Mouse (Mus musculus) heart, postnatal 4 days (tissue): ENCODE measurements at regions not wholly inside any gene's neighbourhood (a gene's known extent, or its start where the extent isn't known, plus 50 kb on each side); places are given as distances from the start of the nearest gene placed in this dataset.
A peak's percentile ranks its signal among the peaks of the same experiment; 100 is the strongest.
"Not testable (repeated sequence)": the region's sequence is repeated elsewhere in the genome, so short reads cannot be mapped to it uniquely, and the experiment has no call there.

Experiments used
- DNase-seq: peaks from one replicate; pipeline ENCODE4 v3.0.0; 2021

DNA sequence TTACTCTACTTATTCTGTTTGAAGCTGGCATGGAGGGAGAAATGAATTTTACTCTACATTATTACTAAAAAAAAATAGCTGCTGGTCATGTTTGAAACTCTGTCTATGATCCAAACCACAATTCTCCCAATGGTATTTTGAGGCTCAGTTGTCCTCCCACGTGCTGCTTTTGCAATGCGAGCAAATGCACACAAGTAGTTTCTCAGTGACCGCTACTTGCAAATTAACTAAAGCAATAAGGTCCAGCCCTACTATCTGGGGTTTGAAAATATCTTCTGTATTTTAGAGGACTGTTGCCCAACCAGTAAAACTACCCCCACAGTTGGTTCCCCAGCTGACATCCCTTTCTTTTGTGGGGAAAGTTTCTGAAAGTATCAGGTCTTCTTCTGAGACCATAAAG is 276.0 kb downstream of the Cetn3 start:
- no peak for DNase-seq

DNA sequence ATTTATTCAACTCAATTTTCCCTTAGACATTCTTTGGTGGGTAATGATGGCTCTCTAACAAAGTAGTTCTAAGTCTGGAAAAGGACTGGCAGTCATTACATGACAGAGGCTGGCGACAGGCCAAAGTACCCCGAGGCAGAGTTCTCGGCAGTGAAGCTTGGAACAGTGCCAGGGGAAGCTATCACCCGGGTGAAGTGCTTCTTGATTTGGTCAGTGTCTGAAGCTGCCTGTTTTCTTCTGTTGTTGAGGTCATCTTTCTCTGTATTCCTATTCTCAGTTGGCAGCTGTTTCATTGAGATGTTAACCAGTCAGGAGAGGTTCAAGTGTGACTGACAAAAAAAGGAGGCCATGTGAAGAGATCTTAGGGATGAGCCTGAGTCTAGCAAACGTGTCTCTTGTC is 276.6 kb downstream of the Cetn3 start:
- DNase-seq: peak; percentile 85

DNA sequence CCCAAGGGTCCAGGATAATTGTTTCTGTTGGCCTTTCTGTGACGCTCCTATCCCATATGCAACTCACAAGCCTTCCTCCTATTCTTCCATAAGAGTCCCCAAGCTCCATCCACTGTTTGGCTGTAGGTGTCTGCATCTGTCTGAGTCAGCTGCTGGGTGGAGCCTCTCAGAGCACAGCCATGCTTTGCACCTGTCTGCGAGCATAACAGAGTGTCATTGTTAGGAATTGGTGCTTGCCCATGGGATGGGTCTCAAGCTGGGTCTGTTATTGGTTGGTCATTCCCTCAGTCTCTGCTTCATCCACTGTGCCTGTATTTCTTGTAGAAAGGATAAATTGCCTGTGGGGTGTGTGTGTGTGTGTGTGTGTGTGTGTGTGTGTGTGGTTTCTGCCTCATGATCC is 281.0 kb downstream of the Cetn3 start:
- not testable (repeated sequence) for DNase-seq

DNA sequence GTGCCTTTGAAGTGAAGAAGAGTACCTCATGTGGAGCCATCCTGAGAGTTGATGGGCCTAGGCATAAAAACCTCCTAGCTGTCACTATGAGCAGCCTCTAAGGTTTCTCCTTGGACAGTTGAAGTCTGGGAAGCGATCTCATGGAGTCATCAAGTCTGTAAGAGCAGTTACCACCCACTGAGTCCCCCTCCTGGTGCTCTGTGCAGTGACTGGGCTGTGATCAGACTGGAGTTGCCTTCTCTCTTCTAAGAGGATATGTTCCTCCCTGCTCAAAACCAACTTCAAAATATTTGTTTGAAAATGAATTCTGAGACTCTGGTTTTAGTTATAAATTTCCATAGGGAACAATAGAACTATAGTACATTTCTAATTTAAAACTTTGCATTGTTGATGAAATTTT is 283.3 kb downstream of the Cetn3 start:
- DNase-seq: no peak

DNA sequence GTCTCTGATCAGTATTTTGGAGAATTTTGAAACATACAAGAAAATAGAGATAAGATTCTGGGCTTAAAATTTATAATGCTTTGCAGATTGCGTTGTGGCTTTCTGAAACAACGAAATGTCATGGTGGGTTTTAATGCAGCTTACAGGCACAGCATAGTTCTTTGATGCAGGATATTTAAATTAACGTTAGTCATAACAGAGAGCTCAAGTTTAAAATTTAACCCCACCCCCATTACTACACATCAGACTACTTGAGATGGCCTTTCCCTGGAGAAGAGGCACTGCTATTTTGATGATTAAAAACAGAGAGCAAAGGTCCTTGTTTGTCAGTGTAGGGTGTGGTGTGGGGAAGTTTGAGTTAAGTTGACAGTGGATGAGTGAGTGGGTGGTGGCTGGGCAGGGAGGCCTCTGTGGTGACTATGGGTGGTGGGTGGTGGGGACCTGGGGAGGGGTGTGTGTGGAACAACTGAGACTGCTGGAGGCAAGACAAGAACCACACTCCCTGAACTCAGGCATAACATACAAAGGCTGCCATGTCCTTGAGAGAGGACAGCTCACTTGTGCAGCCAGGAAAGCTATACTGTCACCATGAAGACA is 283.9 kb downstream of the Cetn3 start:
- no peak for DNase-seq

DNA sequence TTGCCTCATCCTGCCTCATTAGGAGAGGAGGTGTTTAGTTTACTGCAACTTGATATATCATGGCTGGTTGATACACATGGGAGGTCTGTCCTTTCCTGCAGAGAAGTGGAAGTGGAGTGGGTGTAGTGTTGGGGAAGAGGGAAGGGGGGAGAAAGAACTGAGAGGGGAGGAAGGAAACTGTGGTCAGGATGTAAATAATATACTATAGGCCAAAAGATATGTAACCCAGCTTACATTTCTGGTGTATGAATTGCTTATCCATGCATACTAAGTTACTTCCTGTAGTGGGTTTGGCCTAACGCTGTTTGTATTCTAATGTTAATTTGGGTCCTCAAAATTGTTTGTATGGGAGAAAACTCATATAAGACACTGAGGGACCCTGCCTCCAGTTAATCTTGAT is 289.6 kb downstream of the Cetn3 start:
- no peak for DNase-seq

DNA sequence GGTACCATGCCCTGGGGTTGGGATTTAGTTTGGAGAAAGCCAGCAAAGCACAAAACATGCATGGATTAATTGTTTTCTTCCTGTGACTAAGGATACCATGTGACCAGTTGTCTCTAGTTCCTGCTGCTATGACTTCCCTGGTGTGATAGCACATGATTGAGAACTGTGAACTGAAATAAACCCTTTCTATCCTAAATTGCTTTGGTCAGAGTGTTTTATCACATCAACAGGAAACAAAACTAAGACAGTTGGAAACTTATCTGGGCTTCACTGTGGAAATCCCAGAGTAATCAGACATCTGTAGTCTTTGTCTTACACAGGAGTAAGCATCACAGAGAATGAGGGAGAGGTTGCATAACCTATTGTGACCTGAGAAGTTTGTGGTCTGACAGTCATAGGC is 290.5 kb downstream of the Cetn3 start:
- no peak for DNase-seq

DNA sequence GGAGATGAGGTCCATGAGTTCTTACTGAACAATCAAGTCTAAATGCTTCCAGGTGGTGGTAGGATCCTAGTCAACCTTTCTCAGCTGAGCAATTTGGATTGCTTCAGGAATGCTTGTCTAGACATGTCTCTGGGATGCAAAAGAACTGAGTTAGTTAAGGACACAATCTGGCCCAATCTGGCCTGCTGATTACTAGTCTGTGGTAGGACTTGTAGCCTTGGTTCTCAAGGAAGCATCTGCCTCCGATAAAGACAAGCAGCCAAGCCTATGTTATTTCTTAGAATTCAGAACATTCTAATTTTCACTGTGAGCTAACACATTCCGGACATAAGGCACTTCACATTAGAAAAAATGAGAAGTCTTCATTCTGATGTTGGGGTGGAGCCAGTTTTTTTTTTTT is 298.5 kb downstream of the Cetn3 start:
- no peak for DNase-seq

DNA sequence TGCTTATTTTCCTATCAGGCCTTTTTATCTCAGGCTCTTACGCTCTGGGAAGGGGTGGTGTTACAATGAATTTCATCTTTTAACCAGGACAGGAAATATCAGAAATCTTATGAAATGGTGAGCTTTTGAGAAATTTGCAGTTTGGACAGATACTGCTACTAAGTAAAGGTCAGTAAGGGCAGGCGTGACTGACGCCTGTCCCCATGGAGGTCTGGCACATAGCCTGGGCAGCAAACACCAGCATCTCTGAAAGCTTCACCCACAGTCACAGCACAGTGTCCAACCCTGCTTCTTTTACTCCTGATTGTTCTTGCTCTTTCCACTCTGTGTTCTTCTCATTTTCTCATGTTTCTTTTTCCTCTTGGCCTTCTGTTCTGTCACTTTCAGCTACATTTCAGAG is 304.8 kb downstream of the Cetn3 start:
- DNase-seq: no peak

DNA sequence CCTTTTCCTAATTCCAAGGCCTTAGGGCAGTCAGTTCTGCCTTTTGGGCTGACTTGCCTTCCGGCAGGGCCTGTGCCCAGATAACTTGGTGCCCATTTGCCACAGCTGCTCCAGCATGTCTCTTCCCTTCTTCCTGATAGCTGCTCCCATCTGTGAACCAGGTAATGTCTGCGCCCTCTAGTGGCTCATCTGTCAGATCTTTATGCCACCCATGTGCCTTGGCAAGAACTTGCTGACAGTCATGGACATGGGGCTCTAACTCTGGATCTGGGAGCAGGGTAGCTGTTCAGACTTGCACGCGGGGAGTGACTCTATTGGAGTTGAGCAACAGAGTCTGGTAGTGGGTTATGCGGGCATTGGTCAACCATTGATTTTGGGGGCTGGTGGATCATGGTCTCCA is 309.3 kb downstream of the Cetn3 start:
- DNase-seq: peak; percentile 13

DNA sequence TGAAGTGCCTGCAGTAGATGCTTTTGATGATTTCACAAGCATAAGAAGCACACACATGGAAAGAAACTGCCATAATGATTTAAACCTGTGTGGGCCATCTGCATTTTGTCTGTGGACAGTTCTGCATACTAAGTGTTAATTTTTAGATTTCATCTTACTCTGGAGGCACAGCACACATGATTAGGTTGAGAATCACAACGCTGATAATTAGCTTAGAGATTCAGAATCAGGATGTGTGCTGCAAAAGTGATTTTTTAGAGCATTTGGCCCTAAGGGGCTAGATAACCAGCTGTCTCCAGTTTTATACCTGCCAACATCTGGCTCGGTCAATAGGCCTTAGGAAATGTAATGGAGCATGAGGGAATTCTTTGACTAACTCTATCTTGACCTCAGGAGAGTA is 323.2 kb downstream of the Cetn3 start:
- no peak for DNase-seq

DNA sequence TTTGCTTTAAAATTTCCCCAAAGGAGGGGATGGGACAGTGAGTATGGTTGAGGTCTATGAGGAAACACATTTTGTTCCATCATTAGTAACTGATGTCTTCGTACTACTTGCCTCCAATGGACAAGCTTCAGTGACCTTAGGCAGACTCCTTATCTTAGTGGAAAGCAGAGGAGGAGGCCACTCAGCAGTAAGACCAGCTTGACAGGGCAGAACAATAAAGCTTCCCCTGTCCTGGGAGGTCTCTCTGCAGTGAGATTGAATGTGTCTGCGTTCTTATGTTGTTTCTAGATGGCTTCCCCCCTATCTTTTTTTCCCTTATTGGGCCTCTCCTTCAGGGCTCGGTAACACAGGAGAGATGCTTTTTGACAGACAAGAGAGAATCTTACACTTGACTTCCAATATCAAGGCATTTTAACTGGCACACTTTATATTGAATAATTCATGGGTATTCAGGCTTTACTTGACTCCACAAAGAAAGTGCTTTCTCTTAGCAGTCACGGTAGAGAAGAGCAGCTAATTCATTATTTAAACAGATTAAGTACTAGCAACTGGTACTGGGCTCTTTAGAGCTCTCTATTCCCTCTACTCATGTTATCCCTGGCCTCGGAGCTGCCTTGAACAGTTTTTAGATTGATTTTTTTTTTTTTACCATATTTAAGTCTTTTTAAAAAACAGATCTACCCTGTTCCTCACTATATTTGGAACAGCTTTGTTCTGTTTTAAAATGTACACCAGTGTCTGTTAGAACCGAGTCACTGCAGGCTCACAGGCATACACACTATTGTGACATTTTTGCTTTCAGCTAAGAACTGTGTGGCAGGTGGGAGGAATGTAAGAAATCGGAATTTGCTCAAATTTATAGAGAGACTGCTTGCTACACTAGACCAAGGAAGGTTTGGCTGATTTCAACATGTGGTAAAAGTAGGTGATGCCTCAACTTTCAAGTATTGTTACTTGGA is 347.2 kb downstream of the Cetn3 start:
- no peak for DNase-seq
